ENCODE assay signal across 7 mouse cellular contexts in the genomic region with DNA sequence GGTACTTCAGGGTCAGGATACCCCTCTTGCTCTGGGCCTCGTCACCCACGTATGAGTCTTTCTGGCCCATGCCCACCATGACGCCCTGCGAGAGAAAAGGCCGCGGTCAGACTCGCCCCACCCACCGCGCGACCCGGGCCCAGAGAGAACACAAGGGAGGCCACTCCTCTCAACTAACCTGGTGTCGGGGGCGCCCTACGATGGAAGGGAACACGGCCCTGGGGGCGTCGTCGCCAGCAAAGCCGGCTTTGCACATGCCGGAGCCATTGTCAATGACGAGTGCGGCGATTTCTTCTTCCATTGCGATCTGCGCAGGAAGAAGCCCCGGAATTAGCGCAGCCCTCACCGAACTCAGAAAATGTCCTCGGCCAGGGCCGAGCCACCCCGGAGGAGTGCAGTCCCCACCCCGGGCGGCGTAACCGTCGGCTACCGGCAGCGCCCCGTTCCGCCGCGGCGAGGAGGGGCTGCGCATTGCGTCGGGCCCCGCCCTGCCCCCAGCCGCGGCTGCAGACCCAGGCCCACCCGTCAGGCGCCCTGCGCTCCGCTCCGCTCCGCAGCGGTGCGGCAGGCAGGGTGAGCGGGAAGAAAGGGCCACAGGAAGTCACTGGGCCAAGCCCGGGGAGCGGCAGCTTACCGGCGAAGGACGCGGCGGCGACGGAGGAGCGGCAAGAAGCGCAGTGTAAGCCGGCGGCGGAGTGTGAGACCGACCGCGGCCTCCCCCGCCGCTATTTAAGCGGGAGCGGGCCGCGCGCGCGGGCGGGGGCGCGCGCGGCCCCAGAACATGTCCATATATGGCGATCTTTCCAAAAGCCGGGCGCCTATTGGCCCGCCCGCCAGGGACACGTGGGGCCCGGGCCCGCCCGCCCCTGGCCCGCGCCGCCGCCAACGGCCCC. TPM values are rescaled to one million over a fixed set of nuclear protein-coding genes. Genes with fewer than 3 reads are reported as not detected.
A peak's percentile ranks its signal among the peaks of the same experiment; 100 is the strongest.
DNase-seq lines count a peak whose midpoint lies in the region; ATAC-seq lines count a peak whose summit lies in the region.

Gene Actg1, minus strand, starts transcription at position 752 of the 893 bp plus-strand sequence.

- H3K9me3 ChIP-seq in intestine, embryonic 15.5 days: no peaks in the 10 kb centered on the region
- H3K9me3 ChIP-seq in midbrain, embryonic 11.5 days (ENCODE audit: control insufficient read depth, low read length): no peaks in the 10 kb centered on the region

- H3K4me2 ChIP-seq in intestine, embryonic 15.5 days (replicated peaks): peak within 1 kb of the TSS; percentile 77
- peak within 1 kb of the TSS; percentile 96 for H3K4me2 ChIP-seq in midbrain, embryonic 11.5 days

- no peaks in the 10 kb centered on the region for H3K27me3 ChIP-seq in intestine, embryonic 15.5 days (replicated peaks)
- no peaks in the 10 kb centered on the region; the same call in 1 of the 2 replicates for H3K27me3 ChIP-seq in midbrain, embryonic 11.5 days (ENCODE audit: control insufficient read depth, insufficient read depth, low read length)

- H3K9ac ChIP-seq in intestine, embryonic 15.5 days: peak within 1 kb of the TSS; percentile 100
- H3K9ac ChIP-seq in midbrain, embryonic 11.5 days (ENCODE audit: low read length): peak within 1 kb of the TSS; percentile 100

- peak within 1 kb of the TSS; percentile 100 for H3K27ac ChIP-seq in intestine, embryonic 15.5 days
- peak within 1 kb of the TSS; percentile 99 for H3K27ac ChIP-seq in midbrain, embryonic 11.5 days (ENCODE audit: low read depth, low read length)

- H3K4me3 ChIP-seq in intestine, embryonic 15.5 days (replicated peaks): peak within 1 kb of the TSS; percentile 99
- H3K4me3 ChIP-seq in midbrain, embryonic 11.5 days (ENCODE audit: low read depth, low read length): peak within 1 kb of the TSS; percentile 100

- intact Hi-C loops in left cerebral cortex, postnatal 4 days (cut with DNase I): loop anchor here (5.0 kb wide), 1 partner anchor 111 kb away; no protein-coding TSS in a partner anchor

- under 1% methylated on average over 102 of the region's 103 CpGs for WGBS in intestine, embryonic 15.5 days
- 3% methylated on average over 88 of the region's 103 CpGs for WGBS in midbrain, embryonic 11.5 days

- H3K36me3 ChIP-seq in intestine, embryonic 15.5 days: 0 out of 2 replicates have a peak, but pooled peaks cover 5% of the 10 kb centered on the region
- peaks cover 8% of the 10 kb centered on the region for H3K36me3 ChIP-seq in midbrain, embryonic 11.5 days (ENCODE audit: control insufficient read depth, insufficient read depth, low read length)

- ATAC-seq in intestine, embryonic 15.5 days: peak; percentile 79
- ATAC-seq in midbrain, embryonic 11.5 days (ENCODE audit: low FRiP score): peak; percentile 84

- H3K4me1 ChIP-seq in intestine, embryonic 15.5 days (replicated peaks): peaks cover 29% of the 10 kb centered on the region
- peaks cover 25% of the 10 kb centered on the region for H3K4me1 ChIP-seq in midbrain, embryonic 11.5 days (ENCODE audit: control insufficient read depth, insufficient read depth, low read length)

- peak; percentile 46 for DNase-seq in adrenal gland, adult 8-10 months
- peak; percentile 93 for DNase-seq in embryo, embryonic 10.5 days (ENCODE audit: low spot score)
- DNase-seq in gastrocnemius, postnatal 25 days: peak; percentile 90
- DNase-seq in left cerebral cortex, postnatal 4 days: peak; percentile 92
- peak; percentile 99 for DNase-seq in midbrain, embryonic 11.5 days (ENCODE audit: low spot score, missing footprints)
- peak; percentile 74 for DNase-seq in spleen, adult 12 weeks (ENCODE audit: low spot score)

RNA-seq across cellular contexts. Expression of gene Actg1, which starts in this region (rescaled TPM):
- 1,000 to 10,000 TPM; 1,100 to 1,474 (median 1,219) TPM for total RNA-seq in adrenal gland, adult 8-10 months (2022)
- total RNA-seq in gastrocnemius, postnatal 25 days (2021): 100 to 1,000 TPM; 236 to 249 TPM
- 2,607 and 2,658 TPM in 2 replicates for polyA plus RNA-seq in intestine, embryonic 15.5 days (2015; fragmentation: Nextera tagmentation; extraction: Ambion mirVana)
- 1,000 to 10,000 TPM; 3,514 to 3,537 TPM for total RNA-seq in left cerebral cortex, postnatal 4 days (2021)
- polyA plus RNA-seq in midbrain, embryonic 11.5 days (2014; fragmentation: Nextera tagmentation; extraction: Ambion mirVana): 2,965 and 3,081 TPM in 2 replicates

Comparison
In these comparisons a context has a peak if more than half of its experiments do, and no peak if none do; other contexts are left out.
1. Peak in every context shown above with its lines: DNase-seq, ATAC-seq, H3K4me3 ChIP-seq and H3K27ac ChIP-seq.
2. RNA of gene Actg1 (total RNA-seq): 3,514 to 3,537 TPM in left cerebral cortex, postnatal 4 days and 1,100 to 1,474 TPM in adrenal gland, adult 8-10 months; 236 to 249 TPM in gastrocnemius, postnatal 25 days; every median in the first group is over 4 times any median in the second.
3. DNase-seq: peak in every context shown above with its lines; median percentile 99 in midbrain, embryonic 11.5 days; 93 in embryo, embryonic 10.5 days; 92 in left cerebral cortex, postnatal 4 days; 90 in gastrocnemius, postnatal 25 days; 74 in spleen, adult 12 weeks; 46 in adrenal gland, adult 8-10 months.